Mouse (Mus musculus) Patski (cell line): ENCODE measurements around the gene Gabbr2. TPM values are rescaled to one million over a fixed set of nuclear protein-coding genes. Genes with fewer than 3 reads are reported as not detected.

Experiments
- ATAC-seq: fragments of 100-300 bp; one replicate; pipeline ENCODE4 v1.8.0; 2021
- CTCF ChIA-PET: fragments of 350-600 bp; sonication (Branson Sonifier 250); formaldehyde crosslinking; loops from one replicate; lab custom pipeline; 2022; ENCODE audit warnings: inconsistent platforms; lab: Charles Lee
- POLR2A ChIA-PET: fragments of 350-600 bp; sonication (Branson Sonifier 250); formaldehyde crosslinking; loops from one replicate; lab custom pipeline; 2022; ENCODE audit warnings: antibody characterized with exemption, inconsistent platforms; lab: Charles Lee
- DNase-seq: peaks from one replicate; pipeline ENCODE4 v3.0.0-alpha.2; 2011; ENCODE audit warnings: low read depth, low spot score
- H3K27me3 ChIP-seq: fragments of 371-371 bp; one replicate; pipeline ENCODE4 v1.5.1; 2021
- CTCF ChIP-seq: fragments of 100-300 bp; IDR thresholded peaks from one replicate; pipeline ENCODE4 v1.5.1; 2021
- in situ Hi-C: fragments of 300-500 bp; cut with MboI; formaldehyde crosslinking; loops from 3 replicates; pipeline ENCODE4 v1.11.1; 2018; ENCODE audit warnings: low pct_unique_long_range_greater_than_20kb, mixed read lengths
- polyA plus RNA-seq: library from polyadenylated mRNA; unstranded; gene quantifications from one replicate; pipeline ENCODE4 v1.2.3, GENCODE M21; 2021

Gene Gabbr2
- polyA plus RNA-seq, 1 experiment from 2014 or later, result not detected

DNA sequence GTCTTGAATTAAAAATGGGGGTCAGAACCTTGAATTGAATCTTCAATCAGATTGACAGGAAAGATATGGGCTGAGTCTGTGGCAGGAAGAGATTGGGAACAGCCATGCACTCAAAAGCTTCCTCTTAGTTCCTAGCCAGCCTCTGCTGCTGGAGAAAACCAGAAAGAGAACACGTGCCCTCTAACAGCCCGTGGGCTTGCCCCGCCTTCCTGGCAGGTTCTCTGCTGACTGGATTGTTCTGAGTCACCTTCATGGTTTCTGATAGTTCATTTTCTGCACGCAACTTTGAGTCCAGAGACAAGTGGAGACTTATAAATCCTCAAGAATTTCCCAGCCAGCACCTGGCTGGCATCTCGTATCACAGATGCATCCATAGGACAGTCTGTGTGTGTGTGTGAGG lies 123.5 kb downstream of the Gabbr2 start:
- DNase-seq (no peak), ATAC-seq (no peak)
- no peak for TF ChIP-seq CTCF
- peaks cover 11% of the 10 kb centered on the region for H3K27me3 ChIP-seq
- POLR2A ChIA-PET, result no interaction called here
- CTCF ChIA-PET, result no interaction called here
- in situ Hi-C loops, result no loop called here

DNA sequence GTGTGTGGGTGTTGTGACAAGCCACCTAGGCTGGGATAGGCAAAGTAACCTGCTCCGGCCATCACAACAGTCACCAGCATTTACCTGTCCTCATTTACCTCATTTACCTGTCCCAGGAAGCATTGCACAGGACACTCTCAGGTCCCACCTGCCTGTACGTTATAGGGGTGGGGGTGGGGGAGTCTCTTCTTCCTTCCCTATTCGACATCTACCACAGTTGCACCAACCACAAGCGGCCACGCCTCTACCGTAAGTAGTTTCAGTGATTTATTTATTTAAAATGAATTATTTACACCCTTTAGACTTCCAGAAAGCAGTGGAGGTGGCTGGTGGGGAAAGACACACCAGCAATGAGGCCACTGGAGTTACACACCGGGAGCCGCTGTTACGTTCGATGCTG lies 123.9 kb downstream of the Gabbr2 start:
- DNase-seq (no peak), ATAC-seq (no peak)
- H3K27me3 ChIP-seq, result peaks cover 11% of the 10 kb centered on the region
- ChIA-PET CTCF (no interaction called here), POLR2A (no interaction called here)
- in situ Hi-C loops, result no loop called here
- no peak for TF ChIP-seq CTCF

DNA sequence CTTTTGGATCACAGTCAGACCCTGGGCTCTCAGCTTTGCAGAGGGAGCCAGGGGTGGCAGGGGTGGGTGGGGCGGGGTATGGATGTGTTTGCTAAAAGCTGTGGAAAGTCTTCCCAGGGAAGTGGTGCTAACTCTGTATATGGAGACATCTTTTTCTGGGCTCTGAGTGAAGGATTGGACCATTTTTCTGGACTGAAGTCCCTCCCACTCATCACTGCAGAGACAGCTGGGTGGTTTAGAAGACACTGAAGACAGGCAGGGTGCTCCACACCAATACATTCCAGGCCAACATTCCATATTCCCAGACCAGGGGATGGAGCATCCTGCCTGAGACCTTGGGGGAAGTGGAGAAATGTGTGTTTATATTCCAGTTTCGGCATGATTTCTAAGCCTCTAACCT lies 125.6 kb downstream of the Gabbr2 start:
- DNase-seq (no peak), ATAC-seq (no peak)
- ChIA-PET CTCF (no interaction called here), POLR2A (no interaction called here)
- in situ Hi-C loops, result no loop called here
- TF ChIP-seq CTCF, result no peak
- peaks cover 11% of the 10 kb centered on the region for H3K27me3 ChIP-seq

DNA sequence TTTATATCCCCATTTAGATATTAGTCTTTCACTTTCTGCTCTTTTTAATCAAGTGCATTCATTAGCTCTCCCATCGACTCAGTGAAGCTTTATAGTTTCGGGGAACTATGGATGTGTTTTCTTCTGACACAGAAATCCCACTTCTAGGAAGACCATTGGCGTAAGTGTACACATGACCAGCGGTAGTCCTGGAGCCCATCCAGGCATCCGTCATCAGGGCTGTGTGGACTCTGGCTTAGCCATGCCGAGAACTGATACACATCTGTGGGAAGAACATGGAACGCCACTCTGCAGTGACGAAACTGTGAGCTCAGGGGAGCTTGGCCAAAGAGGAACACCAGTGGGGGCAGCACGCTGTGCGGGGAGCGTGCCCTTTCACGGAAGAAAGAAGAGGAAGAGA lies 128.0 kb downstream of the Gabbr2 start:
- H3K27me3 ChIP-seq, result no peaks in the 10 kb centered on the region
- in situ Hi-C loops, result no loop called here
- CTCF ChIA-PET, result no interaction called here
- DNase-seq (no peak), ATAC-seq (no peak)
- POLR2A ChIA-PET, result no interaction called here
- no peak for TF ChIP-seq CTCF

DNA sequence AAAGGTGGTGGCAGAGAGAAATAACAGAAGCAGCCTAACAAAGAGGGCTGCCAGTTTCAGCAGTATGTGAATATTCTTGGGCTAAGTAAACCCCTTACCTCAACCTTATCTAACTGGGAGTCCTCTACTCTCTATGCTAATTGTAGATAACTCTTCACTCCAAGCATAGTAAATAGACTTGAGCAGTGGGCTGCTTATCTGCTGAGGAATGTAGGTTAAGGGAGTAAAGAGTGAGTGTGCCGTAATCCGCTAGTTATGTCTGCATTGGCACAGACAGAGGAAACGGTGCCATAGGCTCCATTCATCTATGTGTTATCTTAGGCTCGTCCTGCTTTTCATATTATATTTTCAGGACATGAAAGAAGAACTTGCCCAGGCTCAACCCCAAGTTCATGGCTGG lies 129.0 kb downstream of the Gabbr2 start:
- ATAC-seq (no peak), DNase-seq (no peak)
- CTCF ChIA-PET, result no interaction called here
- POLR2A ChIA-PET, result no interaction called here
- in situ Hi-C loops, result no loop called here
- no peaks in the 10 kb centered on the region for H3K27me3 ChIP-seq
- TF ChIP-seq CTCF, result no peak

DNA sequence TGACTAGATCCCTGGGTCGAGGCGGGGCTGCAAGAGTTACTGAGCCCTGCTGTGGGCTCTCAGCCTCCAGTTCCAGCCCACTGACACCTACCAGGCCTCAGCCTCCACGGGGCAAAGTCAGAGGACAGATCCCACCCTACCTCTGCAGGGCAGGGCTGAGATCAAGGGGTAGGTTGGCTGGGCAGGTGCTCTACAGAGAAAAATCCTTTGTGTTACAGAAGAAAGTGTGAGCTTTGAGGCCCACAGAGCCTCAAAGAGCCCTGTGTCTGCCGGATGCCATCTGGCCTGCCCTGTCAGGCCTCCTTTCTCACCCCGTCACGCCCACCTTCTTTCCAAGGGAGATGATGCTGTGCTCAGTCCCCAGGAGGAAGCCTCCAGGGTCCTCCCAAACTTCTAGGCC lies 131.1 kb downstream of the Gabbr2 start:
- no peaks in the 10 kb centered on the region for H3K27me3 ChIP-seq
- CTCF ChIA-PET, result no interaction called here
- ATAC-seq, result no peak
- no peak for DNase-seq
- in situ Hi-C loops, result no loop called here
- POLR2A ChIA-PET, result no interaction called here
- no peak for TF ChIP-seq CTCF

DNA sequence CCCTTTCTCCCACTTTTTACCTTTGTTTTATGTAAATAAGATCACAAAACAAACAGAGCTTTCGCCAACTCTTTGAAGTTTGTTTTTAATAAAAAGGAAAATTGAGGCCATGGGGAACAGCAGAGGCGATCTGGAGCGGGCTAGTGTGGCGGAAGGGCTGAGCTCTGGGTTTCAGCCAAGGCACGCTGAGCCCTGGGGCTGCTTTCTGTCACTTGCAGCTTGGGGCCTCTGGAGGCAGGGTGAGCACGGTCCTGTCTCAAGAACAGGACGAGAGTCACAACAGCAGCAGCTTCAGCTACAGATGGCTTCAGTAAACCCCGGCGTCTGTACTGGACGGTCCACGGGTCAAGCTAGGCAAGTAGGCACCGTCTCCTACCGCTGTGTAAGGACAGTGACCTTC lies 132.8 kb downstream of the Gabbr2 start:
- peaks cover 4% of the 10 kb centered on the region for H3K27me3 ChIP-seq
- CTCF ChIA-PET, result interaction anchor here (1.3 kb wide), 1 partner anchor 12 kb away, joined by 3 read pairs; no protein-coding TSS in a partner anchor
- POLR2A ChIA-PET, result no interaction called here
- ATAC-seq (no peak), DNase-seq (no peak)
- no peak for TF ChIP-seq CTCF
- in situ Hi-C loops, result no loop called here

DNA sequence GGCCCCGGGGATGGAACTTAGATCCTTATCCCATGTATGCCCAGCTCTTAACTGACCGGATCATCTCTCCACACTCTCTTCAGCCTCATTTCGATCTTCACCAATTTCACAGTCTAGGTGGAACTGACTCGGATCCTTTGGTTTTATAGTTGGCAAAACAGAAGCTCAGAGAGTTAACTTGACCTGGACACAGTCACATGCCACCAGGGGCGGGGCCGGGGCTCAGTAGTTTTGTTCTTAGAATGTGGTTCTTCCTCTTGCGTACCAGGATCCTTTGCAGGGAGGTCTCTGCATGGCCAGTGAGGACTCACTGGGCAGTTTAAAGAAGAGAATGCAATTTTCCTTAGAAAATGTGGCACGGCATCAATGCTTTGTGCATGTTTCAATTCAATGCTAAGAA lies 135.5 kb downstream of the Gabbr2 start:
- no peak for TF ChIP-seq CTCF
- in situ Hi-C loops, result no loop called here
- CTCF ChIA-PET, result no interaction called here
- ATAC-seq (no peak), DNase-seq (no peak)
- peaks cover 8% of the 10 kb centered on the region for H3K27me3 ChIP-seq
- POLR2A ChIA-PET, result no interaction called here

DNA sequence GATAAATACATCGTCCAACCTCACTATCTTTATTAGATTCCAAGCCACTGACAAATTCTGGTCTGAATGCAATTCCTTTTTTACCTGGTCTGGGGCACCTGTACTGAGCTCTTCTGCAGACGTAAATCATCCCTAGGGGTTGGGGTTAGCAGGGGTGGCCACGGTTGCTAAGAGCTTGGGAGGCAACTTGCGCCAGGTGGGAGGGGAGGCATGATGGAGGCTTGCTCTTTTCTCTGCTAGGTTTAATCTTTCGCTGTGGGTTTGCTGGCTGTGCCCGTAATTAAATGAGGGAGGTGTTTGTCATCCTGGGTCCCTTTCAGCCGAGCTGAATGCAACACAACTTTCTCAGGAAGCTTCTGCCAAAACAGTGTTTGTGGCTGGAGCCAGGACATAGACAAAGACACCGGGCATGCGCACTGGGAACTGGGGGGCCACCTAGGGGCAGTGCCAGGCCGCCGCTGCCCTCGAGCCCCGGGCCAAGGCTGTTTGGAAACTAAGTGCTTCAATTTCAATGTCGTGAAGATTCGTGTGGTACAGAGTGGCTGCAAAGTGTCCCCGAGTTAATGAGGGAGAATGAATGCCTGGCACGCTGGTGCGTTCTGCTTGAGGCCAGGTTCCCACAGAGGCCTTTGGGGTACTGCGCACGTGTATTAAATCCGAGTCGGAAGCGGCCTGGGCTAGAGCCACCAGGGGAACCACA lies 136.8 kb downstream of the Gabbr2 start:
- no peak for TF ChIP-seq CTCF
- in situ Hi-C loops, result no loop called here
- CTCF ChIA-PET, result no interaction called here
- ATAC-seq (no peak), DNase-seq (no peak)
- H3K27me3 ChIP-seq, result peaks cover 8% of the 10 kb centered on the region
- POLR2A ChIA-PET, result no interaction called here

DNA sequence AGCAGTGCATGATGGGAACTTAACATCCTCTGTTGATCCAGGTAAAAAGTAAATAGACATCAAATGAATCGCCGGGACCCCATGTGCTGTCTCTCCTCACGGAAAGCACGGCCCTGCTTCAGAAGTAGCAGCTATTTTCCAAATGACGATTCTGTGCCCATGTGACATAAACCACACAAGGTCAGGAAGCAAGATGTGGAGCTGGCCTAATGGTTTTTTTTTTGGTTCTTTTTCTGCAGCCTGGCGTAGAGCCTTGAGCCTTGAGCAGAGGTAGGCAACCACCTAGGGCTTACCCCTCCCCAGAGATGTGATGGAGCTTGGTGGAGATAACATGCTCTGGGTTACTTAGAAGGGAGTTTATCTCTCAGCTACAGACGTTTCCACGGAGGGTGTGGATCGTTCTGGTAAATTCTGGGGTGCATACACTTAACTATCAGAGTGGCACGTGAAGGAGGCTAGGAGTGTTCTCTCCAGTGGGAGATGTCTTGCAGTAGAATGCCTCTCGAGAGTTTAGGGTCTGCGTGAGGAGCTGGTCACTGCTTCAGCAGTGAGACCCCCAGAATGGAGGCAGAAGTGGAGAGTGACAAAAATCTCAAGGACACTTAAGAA lies 137.7 kb downstream of the Gabbr2 start:
- in situ Hi-C loops, result no loop called here
- POLR2A ChIA-PET, result no interaction called here
- ATAC-seq (no peak), DNase-seq (no peak)
- CTCF ChIA-PET, result no interaction called here
- TF ChIP-seq CTCF, result no peak
- H3K27me3 ChIP-seq, result peaks cover 8% of the 10 kb centered on the region

DNA sequence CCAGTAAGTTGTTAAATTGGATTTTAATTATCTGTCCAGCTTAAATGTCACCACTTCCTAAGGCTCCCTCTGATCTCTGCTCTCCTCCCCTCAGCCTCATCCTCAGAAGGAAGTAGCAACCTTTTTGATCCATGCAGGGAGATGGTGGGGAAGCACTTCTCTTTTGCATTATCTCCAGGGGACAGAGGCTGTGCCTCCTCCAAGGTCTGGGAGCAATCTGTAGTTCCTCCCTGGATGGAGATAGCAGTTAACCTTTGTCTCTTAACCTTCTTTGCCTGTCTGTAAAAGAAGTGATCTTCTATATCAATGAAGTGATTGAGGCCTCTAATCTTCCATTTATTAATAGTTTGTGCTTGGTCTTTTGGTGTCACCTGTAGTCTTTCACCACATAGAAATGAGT lies 143.9 kb downstream of the Gabbr2 start:
- ATAC-seq (no peak), DNase-seq (no peak)
- H3K27me3 ChIP-seq, result no peaks in the 10 kb centered on the region
- ChIA-PET POLR2A (no interaction called here), CTCF (interaction anchor here (1.5 kb wide), 1 partner anchor 11 kb away, joined by 3 read pairs; no protein-coding TSS in a partner anchor)
- in situ Hi-C loops, result no loop called here
- TF ChIP-seq CTCF, result no peak
